Mouse (Mus musculus): Measurements from ENCODE around the gene Serpinb9f. TPM values are rescaled to one million over a fixed set of nuclear protein-coding genes. Genes with fewer than 3 reads are reported as not detected.
"Not testable (repeated sequence)": the region's sequence is repeated elsewhere in the genome, so short reads cannot be mapped to it uniquely, and the experiment has no call there.

Serpinb9f gene
- not detected in 2 replicates for polyA plus RNA-seq (2015; fragmentation: Nextera tagmentation; extraction: Ambion mirVana)

DNA sequence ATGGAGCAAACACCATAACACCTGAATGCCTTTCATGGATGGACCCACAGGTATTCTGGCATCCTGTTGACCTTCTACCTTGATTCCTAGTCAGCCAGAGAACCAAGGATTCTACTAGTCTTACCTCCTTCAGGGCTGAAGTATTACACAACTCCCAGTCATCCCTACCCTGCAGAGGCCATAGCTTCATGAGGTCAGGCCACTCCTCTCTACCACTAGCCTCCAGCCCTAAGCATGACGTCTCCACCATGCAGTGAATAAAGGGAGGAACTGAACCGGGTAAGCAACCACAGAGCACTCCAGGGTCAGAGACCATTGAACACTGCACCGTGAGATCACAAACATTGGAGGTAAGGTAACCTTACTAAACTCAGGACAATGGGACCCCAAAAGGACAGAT is at the start of gene Serpinb9f:
TSS of gene Serpinb9f (plus strand) at position 301 of the 400 bp plus-strand sequence.
- H3K27me3 ChIP-seq; H3K9me3 ChIP-seq (replicated peaks); H3K36me3 ChIP-seq; H3K4me2 ChIP-seq; H3K9ac ChIP-seq; H3K4me1 ChIP-seq (replicated peaks); ATAC-seq (replicated peaks; ENCODE audit: insufficient number of reproducible peaks, insufficient read depth, low FRiP score, low read depth); H3K4me3 ChIP-seq; H3K27ac ChIP-seq: not testable (repeated sequence)
- WGBS: 66% methylated on average over 3 of the region's 3 CpGs

DNA sequence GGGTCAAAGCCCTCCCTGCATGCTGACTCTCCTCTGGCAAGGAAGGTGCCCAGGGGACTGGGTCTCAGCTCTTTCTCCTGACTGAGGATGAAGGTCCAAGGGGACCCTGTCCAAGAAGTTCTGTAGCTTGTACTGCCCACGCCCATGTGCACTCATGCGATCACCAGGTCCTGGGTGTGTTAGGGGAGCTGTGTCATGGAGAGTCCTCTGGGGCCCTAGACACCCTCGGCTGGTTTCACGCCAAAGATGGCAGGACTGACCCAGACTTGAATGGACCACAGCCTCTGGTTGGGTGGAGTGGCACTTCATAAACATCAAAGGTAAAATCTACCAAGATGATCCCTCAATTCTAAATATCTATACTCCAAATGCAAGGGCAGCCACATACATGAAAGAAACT is 15.2 kb upstream of the Serpinb9f start:
- not testable (repeated sequence) for H3K9ac ChIP-seq; H3K4me3 ChIP-seq; H3K4me1 ChIP-seq (replicated peaks); H3K27me3 ChIP-seq; H3K4me2 ChIP-seq; H3K9me3 ChIP-seq (replicated peaks); H3K27ac ChIP-seq; ATAC-seq (replicated peaks; ENCODE audit: insufficient number of reproducible peaks, insufficient read depth, low FRiP score, low read depth); H3K36me3 ChIP-seq
- WGBS: 75% methylated on average over 4 of the region's 4 CpGs

DNA sequence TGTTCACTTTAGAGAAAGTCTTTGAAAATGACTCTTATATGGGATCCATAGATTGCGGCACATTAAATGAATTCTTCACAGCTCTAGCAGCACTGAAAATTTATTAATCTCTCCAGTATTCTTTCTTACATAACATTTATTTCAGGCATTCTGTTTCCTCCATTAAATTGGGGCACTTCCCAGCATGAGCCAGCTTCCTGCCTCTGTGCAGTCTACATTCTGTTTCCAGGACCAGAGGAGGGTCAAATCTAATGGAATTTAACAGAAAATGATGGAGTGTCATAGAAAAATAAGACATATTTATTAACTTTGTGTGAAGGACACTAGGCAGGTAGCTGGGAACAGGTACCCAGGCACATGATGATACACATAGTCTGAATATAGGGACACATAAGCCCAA is 32.8 kb downstream of the Serpinb9f start:
- ATAC-seq (replicated peaks; ENCODE audit: insufficient number of reproducible peaks, insufficient read depth, low FRiP score, low read depth); H3K27me3 ChIP-seq; H3K4me2 ChIP-seq; H3K4me1 ChIP-seq (replicated peaks); H3K27ac ChIP-seq; H3K4me3 ChIP-seq; H3K9me3 ChIP-seq (replicated peaks); H3K9ac ChIP-seq; H3K36me3 ChIP-seq: not testable (repeated sequence)
- 92% methylated on average over 1 of the region's 1 CpGs for WGBS

Other genes with a start within 250 kb of the Serpinb9f start
- gene Serpinb1b, start 245.5 kb upstream of the Serpinb9f start, polyA plus RNA-seq (2015; fragmentation: Nextera tagmentation; extraction: Ambion mirVana): 0.10 and 0.14 TPM in 2 replicates
- gene Serpinb9c, start 164.3 kb upstream of the Serpinb9f start, polyA plus RNA-seq (2015; fragmentation: Nextera tagmentation; extraction: Ambion mirVana): not detected in 2 replicates
- not detected in 2 replicates for gene Serpinb9d, start 131.1 kb upstream of the Serpinb9f start, polyA plus RNA-seq (2015; fragmentation: Nextera tagmentation; extraction: Ambion mirVana)
- gene Serpinb9e, start 74.5 kb upstream of the Serpinb9f start, polyA plus RNA-seq (2015; fragmentation: Nextera tagmentation; extraction: Ambion mirVana): not detected in 2 replicates
- gene Gm11397, start 71.7 kb downstream of the Serpinb9f start, polyA plus RNA-seq (2015; fragmentation: Nextera tagmentation; extraction: Ambion mirVana): not detected in 2 replicates
- gene Serpinb9g, start 160.7 kb downstream of the Serpinb9f start, polyA plus RNA-seq (2015; fragmentation: Nextera tagmentation; extraction: Ambion mirVana): not detected in 2 replicates

Measured in heart, embryonic 15.5 days (tissue).